Mouse (Mus musculus) liver, embryonic 14.5 days (tissue): ENCODE results near the gene Hscb. TPM values are rescaled to one million over a fixed set of nuclear protein-coding genes. Genes with fewer than 3 reads are reported as not detected.
A peak's percentile ranks its signal among the peaks of the same experiment; 100 is the strongest.

Experiments
- ATAC-seq: fragments of 200-750 bp; cut with Nextera tagmentation; 2 replicates; pipeline ENCODE4 v1.8.0; 2017; ENCODE audit warnings: moderate number of reproducible peaks, mild to moderate bottlenecking, moderate library complexity; ENCODE audit not compliant: insufficient read depth
- DNase-seq, 3 experiments: peaks; one replicate each; pipeline ENCODE4 v3.0.0-alpha.2; 2012 to 2013; ENCODE audit warnings: low read depth in 3 of 3, low spot score in 3 of 3
- H3K27ac ChIP-seq: fragments of 300-500 bp; sonication (generic); 2 replicates; pipeline ENCODE4 v1.5.1; 2014; ENCODE audit warnings: moderate library complexity, mild to moderate bottlenecking, control low read depth, inconsistent platforms
- H3K27me3 ChIP-seq: fragments of 300-500 bp; sonication (generic); 2 replicates; pipeline ENCODE4 v1.6.1; 2014; ENCODE audit warnings: mild to moderate bottlenecking, low read length, moderate library complexity; ENCODE audit not compliant: control insufficient read depth, insufficient read depth
- H3K36me3 ChIP-seq: fragments of 300-500 bp; sonication (generic); replicated peaks from 2 replicates; pipeline ENCODE4 v1.6.1; 2014; ENCODE audit warnings: low read depth; ENCODE audit not compliant: control insufficient read depth, insufficient read depth
- H3K4me1 ChIP-seq, 2 experiments: fragments of 200-500 bp in 1 of 2; fragments of 300-500 bp in 1 of 2; sonication (generic) in 1 of 2; replicated peaks; 2 replicates each; pipeline ENCODE4 v1.6.1; 2012 to 2014; ENCODE audit warnings: antibody characterized with exemption in 1 of 2, inconsistent platforms in 1 of 2, low read length in 1 of 2; ENCODE audit not compliant: control insufficient read depth in 2 of 2, insufficient read depth in 2 of 2
- H3K4me2 ChIP-seq: fragments of 300-500 bp; sonication (generic); 2 replicates; pipeline ENCODE4 v1.6.1; 2014; ENCODE audit warnings: low read depth, mild to moderate bottlenecking, control low read depth, moderate library complexity
- H3K4me3 ChIP-seq, 2 experiments: fragments of 200-500 bp in 1 of 2; fragments of 300-500 bp in 1 of 2; sonication (generic) in 1 of 2; 2 replicates each; pipeline ENCODE4 v1.5.1; 2012 to 2014; ENCODE audit warnings: low read depth in 2 of 2, low read length in 2 of 2, mild to moderate bottlenecking in 2 of 2, control low read depth in 1 of 2, inconsistent platforms in 1 of 2, moderate library complexity in 1 of 2; ENCODE audit not compliant: insufficient read depth in 1 of 2
- H3K9ac ChIP-seq: fragments of 300-500 bp; sonication (generic); replicated peaks from 2 replicates; pipeline ENCODE4 v1.6.1; 2014; ENCODE audit warnings: mild to moderate bottlenecking, control low read depth, moderate library complexity
- H3K9me3 ChIP-seq: fragments of 300-500 bp; sonication (generic); 2 replicates; pipeline ENCODE4 v1.6.1; 2016; ENCODE audit warnings: low read length, mixed read lengths; ENCODE audit not compliant: control insufficient read depth
- CTCF ChIP-seq: IDR thresholded peaks from 2 replicates; pipeline ENCODE4 v1.5.1; 2016; ENCODE audit warnings: antibody characterized with exemption, low read depth, control low read depth
- EP300 ChIP-seq: IDR thresholded peaks from 2 replicates; pipeline ENCODE4 v1.6.1; 2016; ENCODE audit warnings: antibody characterized with exemption, low read depth
- WGBS: fragments of 180-500 bp; shearing (Covaris S2); extraction: QIAGEN DNeasy Blood & Tissue Kit; methylation state at CpG from one replicate; pipeline ENCODE4 v1.1.7; 2014; ENCODE audit not compliant: insufficient replicate concordance; 5-methylcytosine and 5-hydroxymethylcytosine counted together
- polyA plus RNA-seq, 2 experiments: library from polyadenylated mRNA; depleted of rRNA in 1 of 2; stranded (reverse) in 1 of 2; unstranded in 1 of 2; fragments of >200 nt; fragmentation: Nextera tagmentation in 1 of 2; extraction: Ambion mirVana in 1 of 2; gene quantifications; 2 replicates each; pipeline versions ENCODE4 v1.2.1 to v1.2.3; 2012 to 2014

Gene Hscb
- polyA plus RNA-seq, 2 experiments, result 28.8 to 55.7 TPM

DNA sequence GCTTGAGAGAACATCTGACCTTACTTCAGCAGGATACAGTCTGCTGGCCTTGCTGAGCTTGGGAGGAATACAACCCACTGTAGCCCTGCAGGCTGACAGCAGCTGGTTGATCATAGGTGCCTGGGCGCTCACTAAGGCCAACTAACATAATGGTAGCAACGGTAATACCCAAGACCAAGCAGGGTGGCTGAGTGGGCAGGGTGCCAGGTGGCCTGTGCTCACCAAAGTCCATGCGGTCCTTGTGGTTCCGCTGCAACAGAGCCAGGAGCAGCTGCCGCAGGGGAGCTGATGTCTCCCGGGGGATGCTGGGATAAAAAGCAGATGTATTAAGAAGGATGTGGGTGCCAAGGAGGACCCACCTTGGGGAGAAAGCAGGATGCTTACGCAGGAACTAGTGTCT lies 45.2 kb downstream of the Hscb start:
- Histone ChIP-seq H3K4me3 (no peak overlapping the region), H3K4me1 (peaks cover 0 to 10% of the 10 kb centered on the region in 2 experiments; a peak in 1 of 4 replicates), H3K9me3 (no peaks in the 10 kb centered on the region), H3K4me2 (no peak overlapping the region), H3K36me3 (peaks cover 90% of the 10 kb centered on the region), H3K27me3 (no peaks in the 10 kb centered on the region), H3K27ac (no peak overlapping the region), H3K9ac (no peak overlapping the region)
- WGBS, result 92% methylated on average over 7 of the region's 7 CpGs
- TF ChIP-seq CTCF (no peak), EP300 (no peak)
- ATAC-seq (no peak), DNase-seq (no peak)

DNA sequence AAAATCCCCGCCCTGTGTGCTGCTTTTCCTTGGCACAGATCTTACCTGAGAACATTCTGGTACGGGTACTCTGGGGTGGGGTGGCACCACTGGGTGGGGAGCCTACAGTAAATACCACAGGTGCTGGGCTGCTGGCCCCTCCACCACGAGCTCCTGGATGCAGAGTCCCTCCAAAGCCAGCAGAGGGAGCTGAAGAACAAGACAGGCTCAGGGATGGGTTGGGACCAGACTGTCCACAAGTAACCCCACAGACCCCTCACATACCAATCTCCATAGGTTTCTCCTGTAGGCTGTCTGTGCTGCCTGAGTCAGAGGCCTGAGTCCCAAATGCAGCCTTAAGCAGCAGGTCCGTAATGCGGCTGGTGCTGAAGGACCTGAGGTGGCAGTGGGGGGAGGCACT lies 50.9 kb downstream of the Hscb start:
- no peak overlapping the region for H3K4me2 ChIP-seq
- TF ChIP-seq EP300, result no peak
- TF ChIP-seq CTCF, result peak; percentile 90
- 56% methylated on average over 5 of the region's 5 CpGs for WGBS
- no peaks in the 10 kb centered on the region for H3K4me1 ChIP-seq
- H3K27ac ChIP-seq, result no peak overlapping the region
- H3K4me3 ChIP-seq, result no peak overlapping the region
- no peak overlapping the region for H3K9ac ChIP-seq
- H3K9me3 ChIP-seq, result no peaks in the 10 kb centered on the region
- peak; percentile 41 for ATAC-seq
- H3K36me3 ChIP-seq, result peaks cover 78% of the 10 kb centered on the region
- DNase-seq, result peak in 1 of 3 experiments; percentile 51
- H3K27me3 ChIP-seq, result no peaks in the 10 kb centered on the region

DNA sequence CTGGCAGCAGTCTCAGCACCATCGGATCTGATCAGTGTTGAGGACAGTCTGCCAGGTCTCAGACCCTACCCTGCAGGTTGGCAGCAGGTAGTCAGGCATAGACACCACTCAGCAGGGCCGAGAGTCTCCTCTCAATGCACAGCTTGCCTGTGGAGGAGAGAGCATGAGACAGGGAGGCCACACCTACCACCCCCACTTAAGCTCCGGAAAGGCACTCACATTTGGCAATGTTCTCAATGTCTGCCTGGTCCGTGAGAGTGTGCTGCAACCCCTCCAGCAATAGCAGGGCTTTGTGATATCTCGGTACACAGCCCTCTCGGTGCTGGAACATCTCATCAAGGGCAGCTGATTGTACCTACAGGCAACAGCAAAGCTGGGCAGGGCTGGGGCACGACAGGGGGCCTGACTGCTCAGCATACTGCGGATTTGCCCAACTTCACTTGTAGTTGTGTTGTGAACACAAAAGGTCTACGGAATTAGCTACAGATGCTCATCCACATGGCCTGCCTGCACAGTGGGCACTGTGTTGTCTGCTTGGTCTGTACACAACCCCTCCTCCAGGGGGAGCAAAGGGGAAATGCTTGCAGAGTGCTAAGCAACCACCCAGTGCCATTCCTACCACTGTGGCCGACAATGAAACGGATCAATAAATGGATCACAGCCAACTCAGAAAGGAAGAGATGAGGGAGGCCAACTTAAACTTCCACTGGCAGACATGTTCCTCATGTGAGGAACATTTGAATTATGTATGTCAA lies 53.3 kb downstream of the Hscb start:
- DNase-seq, result no peak
- ATAC-seq, result no peak
- no peaks in the 10 kb centered on the region for H3K9me3 ChIP-seq
- no peak overlapping the region for H3K4me3 ChIP-seq
- H3K9ac ChIP-seq, result no peak overlapping the region
- peaks cover 13 to 17% of the 10 kb centered on the region in 2 experiments for H3K4me1 ChIP-seq
- no peak overlapping the region for H3K4me2 ChIP-seq
- H3K27ac ChIP-seq, result no peak overlapping the region
- 77% methylated on average over 11 of the region's 11 CpGs for whole genome bisulfite sequencing
- peak; percentile 74 for TF ChIP-seq CTCF
- TF ChIP-seq EP300, result no peak
- no peaks in the 10 kb centered on the region for H3K27me3 ChIP-seq
- H3K36me3 ChIP-seq, result peaks cover 54% of the 10 kb centered on the region

DNA sequence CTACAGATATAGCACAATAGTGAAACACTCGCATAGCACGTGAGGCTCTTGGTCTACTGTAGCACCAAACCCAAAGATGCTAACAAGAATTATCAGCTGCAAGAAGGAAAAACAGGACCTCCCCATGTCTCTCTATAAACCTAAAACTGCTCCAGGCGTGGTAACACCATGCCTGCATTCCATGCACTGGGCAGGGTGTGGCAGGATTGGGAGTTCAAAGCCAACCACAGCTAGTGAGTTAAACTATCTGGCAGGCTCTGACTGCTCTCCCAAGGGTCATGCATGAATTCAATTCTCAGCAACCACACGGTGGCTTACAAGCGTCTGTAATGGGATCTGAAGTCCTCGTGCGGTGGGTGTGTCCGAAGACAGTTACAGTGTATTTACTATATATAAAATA lies 56.4 kb downstream of the Hscb start:
- DNase-seq (no peak), ATAC-seq (no peak)
- peaks cover 20 to 27% of the 10 kb centered on the region in 2 experiments for H3K4me1 ChIP-seq
- WGBS, result 67% methylated on average over 8 of the region's 8 CpGs
- H3K36me3 ChIP-seq, result peaks cover 25% of the 10 kb centered on the region
- no peak for TF ChIP-seq EP300
- TF ChIP-seq CTCF, result no peak
- no peaks in the 10 kb centered on the region for H3K9me3 ChIP-seq
- no peaks in the 10 kb centered on the region for H3K27me3 ChIP-seq
- no peak overlapping the region; the same call in 1 of the 2 replicates for H3K27ac ChIP-seq
- no peak overlapping the region for H3K9ac ChIP-seq
- no peak overlapping the region for H3K4me2 ChIP-seq
- no peak overlapping the region for H3K4me3 ChIP-seq

DNA sequence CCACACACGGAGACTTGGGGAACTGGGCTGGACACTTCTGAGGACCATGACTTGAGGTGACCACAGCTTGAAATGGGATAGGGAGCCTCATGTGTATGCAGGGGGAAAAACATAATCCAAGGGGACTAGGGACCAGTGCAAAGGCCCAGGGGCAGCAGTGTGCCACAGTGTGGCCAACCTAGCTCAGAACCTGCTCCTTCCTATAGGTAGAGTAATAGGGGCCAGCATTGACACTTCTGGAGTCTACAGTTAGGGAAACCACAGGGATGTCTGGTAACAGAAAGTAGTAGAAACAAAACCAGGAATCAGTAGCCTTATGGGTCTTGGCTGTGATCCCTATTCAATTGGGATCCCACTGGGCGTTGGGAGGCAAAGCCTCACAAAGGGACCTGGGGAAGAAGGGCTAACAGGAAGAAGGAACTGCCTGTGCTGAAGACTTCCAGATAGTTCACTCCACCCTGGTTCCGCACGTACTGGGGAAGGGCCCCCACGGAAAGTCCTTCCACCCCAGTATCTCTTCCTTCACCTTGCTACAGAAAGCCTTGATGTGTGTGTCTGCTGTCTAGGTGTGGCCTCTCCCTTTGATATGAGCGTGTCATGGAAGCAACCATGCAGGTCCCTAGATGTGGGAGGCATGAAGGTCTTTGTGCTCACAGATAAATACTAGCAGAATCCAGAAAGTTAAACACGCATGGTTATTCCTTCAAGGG lies 57.9 kb downstream of the Hscb start:
- peak overlapping the region; percentile 54 for H3K9ac ChIP-seq
- 27% methylated on average over 7 of the region's 7 CpGs for WGBS
- peaks cover 19% of the 10 kb centered on the region for H3K36me3 ChIP-seq
- H3K4me2 ChIP-seq, result peak overlapping the region; percentile 98
- H3K27ac ChIP-seq, result peak overlapping the region; percentile 87
- H3K9me3 ChIP-seq, result no peaks in the 10 kb centered on the region
- TF ChIP-seq EP300 (peak; percentile 81), CTCF (no peak)
- DNase-seq, result peak; percentile 58 to 77 (median 66)
- 0 out of 4 replicates have a peak overlapping the region, but pooled peaks of 1 of the 2 experiments have one; percentile 6 for H3K4me3 ChIP-seq
- peaks cover 20 to 27% of the 10 kb centered on the region in 2 experiments for H3K4me1 ChIP-seq
- peak; percentile 76 for ATAC-seq
- H3K27me3 ChIP-seq, result no peaks in the 10 kb centered on the region
